Mouse (Mus musculus): ENCODE data around the gene Arhgap19.

DNA sequence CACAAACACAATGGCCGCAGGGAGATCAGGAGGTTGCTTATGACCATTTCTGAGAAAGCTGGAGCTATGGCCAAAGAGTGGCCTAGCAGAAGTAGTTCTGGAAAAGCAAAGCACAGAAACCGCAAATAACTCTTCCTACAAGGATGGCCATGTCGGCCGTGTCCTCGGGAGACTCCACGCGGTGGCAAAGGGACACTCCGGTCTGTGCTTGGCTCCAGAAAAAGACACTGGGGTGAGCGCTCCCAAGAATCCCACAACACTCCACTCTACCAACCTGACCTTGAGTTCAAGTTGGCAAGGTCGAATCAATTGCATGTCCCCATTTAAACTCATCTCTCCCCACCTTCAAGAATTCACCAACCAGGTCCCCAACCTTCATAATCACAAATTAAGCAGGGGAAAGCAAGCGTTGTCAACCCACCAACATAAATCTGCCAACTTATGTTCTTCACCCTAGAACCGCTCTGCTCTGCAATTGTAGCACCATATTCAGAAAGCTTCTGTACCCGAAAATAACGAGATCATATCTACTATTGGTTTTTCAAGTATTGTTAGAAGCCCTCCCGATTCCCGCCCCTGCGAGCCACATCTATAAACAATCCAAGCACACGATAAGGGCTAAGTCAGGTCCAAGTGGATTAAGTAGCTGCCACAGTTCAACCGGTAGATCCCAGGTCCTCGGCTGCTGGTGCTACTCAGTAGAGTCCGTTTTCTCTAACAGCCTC, 44.7 kb upstream of the Arhgap19 start:
- TF ChIP-seq TAL1 (IDR thresholded peaks at IDR 0.05; ENCODE audit: low read length) (no peak), GATA1 (IDR thresholded peaks at IDR 0.05; ENCODE audit: low read length) (no peak)
